Mouse (Mus musculus): ENCODE data around the gene Usp44.

DNA sequence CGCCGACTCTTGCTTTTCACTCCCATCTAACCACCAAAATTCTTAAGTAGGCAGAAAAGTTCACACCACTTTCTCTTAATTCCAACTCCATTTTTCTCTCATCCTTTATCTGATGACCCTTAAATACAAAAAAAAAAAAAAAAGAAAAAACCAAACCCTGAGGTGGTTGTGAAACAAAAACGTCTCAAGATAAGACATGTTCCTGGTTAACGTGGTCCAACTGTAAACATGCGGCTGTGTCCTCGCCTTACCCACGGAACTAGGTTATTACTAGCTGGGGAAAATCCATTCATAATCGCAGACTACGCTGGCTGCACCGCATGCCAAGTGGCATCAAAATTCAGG is 57.2 kb downstream of the Usp44 start:
- TF ChIP-seq POLR2A (IDR thresholded peaks at IDR 0.05; ENCODE audit: low read depth, low read length) (no peak), CTCF (IDR thresholded peaks at IDR 0.05; ENCODE audit: extremely low read depth, insufficient read depth, insufficient read length, insufficient replicate concordance) (no peak)
